Mouse (Mus musculus) bone marrow macrophage, adult 2 months (primary cell): ENCODE data around the gene Gjd3.

Source experiments
- CTCF ChIP-seq: IDR thresholded peaks from 2 replicates; pipeline ENCODE4 v1.5.1; 2012; ENCODE audit warnings: low read depth, mild to moderate bottlenecking, low read length, moderate library complexity
- POLR2A ChIP-seq: IDR thresholded peaks from 2 replicates; pipeline ENCODE4 v1.6.1; 2012; ENCODE audit warnings: mild to moderate bottlenecking, low read depth, low read length, borderline replicate concordance

DNA sequence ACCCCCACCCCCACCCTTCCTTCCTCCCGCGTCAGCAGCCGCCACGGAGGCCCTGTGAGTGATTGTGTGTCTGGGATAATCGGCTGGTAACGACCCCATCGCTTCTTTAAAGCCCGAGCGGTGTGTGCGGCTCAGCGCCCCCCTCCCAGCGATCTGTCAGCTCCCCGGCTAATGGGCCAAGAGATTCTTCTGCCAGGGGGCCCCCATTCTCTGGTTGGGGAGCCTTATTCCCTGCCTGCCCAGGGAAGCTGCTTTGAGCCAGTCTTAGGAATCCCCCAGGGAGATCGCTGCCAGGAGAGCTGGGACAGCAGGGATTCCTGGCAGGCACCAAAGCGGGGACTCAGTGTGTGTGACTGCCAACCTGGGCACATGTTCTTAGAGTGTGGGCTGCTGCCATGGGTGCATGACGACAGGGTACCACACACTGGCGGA, 13.3 kb downstream of the Gjd3 start:
- no peak for TF ChIP-seq CTCF
- no peak for TF ChIP-seq POLR2A
